Mouse (Mus musculus) CH12.LX (cell line): ENCODE data around the gene Med20. TPM values are rescaled to one million over a fixed set of nuclear protein-coding genes. Genes with fewer than 3 reads are reported as not detected.

Experiments used
- DNase-seq: peaks from one replicate; pipeline ENCODE4 v3.0.0-alpha.2; 2013; ENCODE audit errors: extremely low read depth
- H3K27ac ChIP-seq: 2 replicates; pipeline ENCODE4 v1.5.1; 2012; ENCODE audit warnings: low read depth, mild to moderate bottlenecking, control low read depth, moderate library complexity; ENCODE audit not compliant: insufficient read depth
- H3K27me3 ChIP-seq: replicated peaks from 2 replicates; pipeline ENCODE3; 2012; ENCODE audit warnings: inconsistent platforms
- H3K36me3 ChIP-seq, 2 experiments: replicated peaks in 1 of 2; 2 replicates each; pipeline versions ENCODE3 to v1.6.1; 2012; ENCODE audit warnings: inconsistent platforms in 1 of 2, low read length in 1 of 2, mild to moderate bottlenecking in 1 of 2, mixed read lengths in 1 of 2, moderate library complexity in 1 of 2; ENCODE audit not compliant: control insufficient read depth in 1 of 2, insufficient read depth in 1 of 2
- H3K4me1 ChIP-seq, 2 experiments: 2 replicates each; pipeline ENCODE4 v1.6.1; 2012; ENCODE audit warnings: inconsistent platforms in 1 of 2, moderate library complexity in 1 of 2; ENCODE audit not compliant: insufficient read depth in 2 of 2, control insufficient read depth in 1 of 2
- H3K4me2 ChIP-seq: 2 replicates; pipeline ENCODE4 v1.6.1; 2012; ENCODE audit warnings: low read depth, mild to moderate bottlenecking, control low read depth; ENCODE audit not compliant: poor library complexity, insufficient read depth, severe bottlenecking
- H3K4me3 ChIP-seq, 3 experiments: fragments of 150-350 bp in 1 of 3; sonication (generic) in 1 of 3; replicated peaks in 1 of 3; 2 replicates each; pipeline versions ENCODE3 to v1.5.1; 2011 to 2012; ENCODE audit warnings: low read depth in 2 of 3, low read length in 2 of 3, mild to moderate bottlenecking in 2 of 3, moderate library complexity in 2 of 3, control low read depth in 1 of 3, improper control_type of control experiment in 1 of 3, inconsistent platforms in 1 of 3, mixed read lengths in 1 of 3; ENCODE audit not compliant: poor library complexity in 1 of 3
- H3K79me2 ChIP-seq: replicated peaks from 2 replicates; pipeline ENCODE4 v1.6.1; 2012; ENCODE audit warnings: mild to moderate bottlenecking, moderate library complexity; ENCODE audit not compliant: control insufficient read depth, poor library complexity, insufficient read depth, severe bottlenecking; ENCODE audit errors: extremely low read depth
- H3K9ac ChIP-seq: 2 replicates; pipeline ENCODE4 v1.6.1; 2012; ENCODE audit warnings: low read depth, mild to moderate bottlenecking, control low read depth, moderate library complexity; ENCODE audit not compliant: insufficient read depth
- H3K9me3 ChIP-seq: replicated peaks from 2 replicates; pipeline ENCODE3; 2012; ENCODE audit warnings: low read length, inconsistent platforms, mixed read lengths
- BHLHE40 ChIP-seq: IDR thresholded peaks from 2 replicates; pipeline ENCODE4 v1.6.1; 2011; ENCODE audit warnings: mild to moderate bottlenecking, low read depth, low read length, improper control_type of control experiment
- CHD2 ChIP-seq: IDR thresholded peaks from 2 replicates; pipeline ENCODE4 v1.6.1; 2011; ENCODE audit warnings: low read length, improper control_type of control experiment
- ELF1 ChIP-seq: IDR thresholded peaks from 2 replicates; pipeline ENCODE4 v1.6.1; 2014; ENCODE audit warnings: low read depth, mild to moderate bottlenecking, inconsistent platforms, low read length, improper control_type of control experiment
- EP300 ChIP-seq: IDR thresholded peaks from 2 replicates; pipeline ENCODE4 v1.6.1; 2011; ENCODE audit warnings: low read length, improper control_type of control experiment
- ETS1 ChIP-seq: conservative IDR thresholded peaks from 2 replicates; pipeline ENCODE4 v1.6.1; 2012; ENCODE audit warnings: low read depth, mild to moderate bottlenecking, inconsistent platforms, low read length, improper control_type of control experiment, moderate library complexity
- GABPA ChIP-seq: IDR thresholded peaks from 2 replicates; pipeline ENCODE4 v1.6.1; 2012; ENCODE audit warnings: low read depth, low read length, improper control_type of control experiment, inconsistent platforms; ENCODE audit not compliant: insufficient replicate concordance
- HCFC1 ChIP-seq: IDR thresholded peaks from 2 replicates; pipeline ENCODE4 v1.6.1; 2012; ENCODE audit warnings: low read depth, mild to moderate bottlenecking, inconsistent platforms, low read length, improper control_type of control experiment
- IRF4 ChIP-seq: IDR thresholded peaks from 2 replicates; pipeline ENCODE4 v1.6.1; 2014; ENCODE audit warnings: low read depth, mild to moderate bottlenecking, inconsistent platforms, low read length, improper control_type of control experiment
- KAT2A ChIP-seq: IDR thresholded peaks from 2 replicates; pipeline ENCODE4 v1.6.1; 2012; ENCODE audit warnings: low read length, improper control_type of control experiment, inconsistent platforms; ENCODE audit not compliant: insufficient replicate concordance
- MAFK ChIP-seq: IDR thresholded peaks from 2 replicates; pipeline ENCODE4 v1.6.1; 2011; ENCODE audit warnings: low read length, improper control_type of control experiment; ENCODE audit not compliant: insufficient replicate concordance
- MAX ChIP-seq: IDR thresholded peaks from 2 replicates; pipeline ENCODE4 v1.6.1; 2011; ENCODE audit warnings: low read length, improper control_type of control experiment
- MXI1 ChIP-seq: IDR thresholded peaks from 2 replicates; pipeline ENCODE4 v1.6.1; 2011; ENCODE audit warnings: mild to moderate bottlenecking, low read depth, low read length, improper control_type of control experiment
- MYC ChIP-seq: IDR thresholded peaks from 2 replicates; pipeline ENCODE4 v1.6.1; 2011; ENCODE audit warnings: low read depth, mild to moderate bottlenecking, improper control_type of control experiment, low read length
- POLR2AphosphoS2 ChIP-seq: IDR thresholded peaks from 2 replicates; pipeline ENCODE4 v1.6.1; 2011; ENCODE audit warnings: low read depth, low read length, improper control_type of control experiment
- SIN3A ChIP-seq: IDR thresholded peaks from 2 replicates; pipeline ENCODE4 v1.6.1; 2012; ENCODE audit warnings: low read length, improper control_type of control experiment, inconsistent platforms
- TCF12 ChIP-seq: IDR thresholded peaks from 2 replicates; pipeline ENCODE4 v1.6.1; 2014; ENCODE audit warnings: low read depth, mild to moderate bottlenecking, inconsistent platforms, low read length, improper control_type of control experiment
- USF2 ChIP-seq: conservative IDR thresholded peaks from 2 replicates; pipeline ENCODE4 v1.6.1; 2011; ENCODE audit warnings: low read depth, low read length, improper control_type of control experiment
- ZNF384 ChIP-seq: IDR thresholded peaks from 2 replicates; pipeline ENCODE4 v1.6.1; 2012; ENCODE audit warnings: low read depth, low read length, improper control_type of control experiment, inconsistent platforms
- dilution Hi-C: fragments of 300-500 bp; cut with MboI; formaldehyde crosslinking; loops from 2 replicates; pipeline ENCODE4 v1.14.3; 2020; ENCODE audit warnings: low sequenced_read_pairs; ENCODE audit not compliant: extremely low pct_unique_long_range_greater_than_20kb, extremely low pct_ligation_motif_present
- in situ Hi-C: fragments of 300-500 bp; cut with MboI; formaldehyde crosslinking; loops from 3 replicates; pipeline ENCODE4 v1.14.3; 2019; ENCODE audit warnings: low sequenced_read_pairs, low pct_ligation_motif_present, low pct_unique_long_range_greater_than_20kb, mixed read lengths
- polyA plus RNA-seq: library from polyadenylated mRNA; unstranded; fragments of >175 nt; gene quantifications from 2 replicates; pipeline ENCODE4 v1.2.1, GENCODE M21; 2012; ENCODE audit warnings: low read depth; ENCODE audit not compliant: insufficient read length
- total RNA-seq, 2 experiments: library from RNA; depleted of rRNA; stranded (reverse); fragments of 300-350 nt in 1 of 2; fragments of >200 nt in 1 of 2; gene quantifications; 2 replicates each; pipeline ENCODE4 v1.2.3; 2012 to 2014

Med20 gene
- total and polyA plus RNA-seq, 3 experiments = 31.0 to 42.5 (median 31.1) TPM

- TF ChIP-seq POLR2AphosphoS2 (no peak), MAX (no peak), TCF12 (peak; percentile 64; the same call in 1 of the 2 replicates)
Observed at GRCm38 (mm10) chr17:47593215-47593853, 18.0 kb upstream of the Med20 start (continued).

GRCm38 (mm10) chr17:47593854-47594182 lies 17.6 kb upstream of the Med20 start:
- peaks cover 11 to 35% of the 10 kb centered on the region in 2 experiments for H3K4me1 ChIP-seq
- peak overlapping the region; percentile 82 for H3K4me2 ChIP-seq
- H3K27me3 ChIP-seq = peaks cover 3% of the 10 kb centered on the region
- peak overlapping the region; percentile 64 to 89 (median 84) for H3K4me3 ChIP-seq
- H3K27ac ChIP-seq = peak overlapping the region; percentile 2; the same call in 1 of the 2 replicates
- no peak for DNase-seq
- no peaks in the 10 kb centered on the region for H3K9me3 ChIP-seq
- H3K9ac ChIP-seq = peak overlapping the region; percentile 70
- in situ Hi-C loops = no loop called here
- TF ChIP-seq MXI1 = no peak
- no peak for TF ChIP-seq MAFK
- TF ChIP-seq MAX = no peak
- TF ChIP-seq GABPA = no peak
- TF ChIP-seq SIN3A = peak; percentile 20; the same call in 1 of the 2 replicates
- no peak for TF ChIP-seq BHLHE40
- H3K36me3 ChIP-seq = peaks cover 11 to 32% of the 10 kb centered on the region in 2 experiments
- dilution Hi-C loops = no loop called here
- H3K79me2 ChIP-seq = peaks cover 10% of the 10 kb centered on the region; the same call in 1 of the 2 replicates

GRCm38 (mm10) chr17:47594183-47594968 lies 17.0 kb upstream of the Med20 start:
- peak overlapping the region; percentile 2; the same call in 1 of the 2 replicates for H3K27ac ChIP-seq
- H3K4me1 ChIP-seq = peaks cover 11 to 35% of the 10 kb centered on the region in 2 experiments
- TF ChIP-seq HCFC1 = peak; percentile 34
- peak; percentile 14; the same call in 1 of the 2 replicates for TF ChIP-seq ELF1
- no peak for TF ChIP-seq MYC
- TF ChIP-seq ETS1 = peak; percentile 30; the same call in 1 of the 2 replicates
- TF ChIP-seq IRF4 = peak; percentile 21; the same call in 1 of the 2 replicates
- TF ChIP-seq ZNF384 = no peak
- no peak for TF ChIP-seq TCF12
- peak; percentile 38 for TF ChIP-seq SIN3A
- 0 out of 2 replicates have a peak, but pooled peaks have one; percentile 14 for TF ChIP-seq BHLHE40
- TF ChIP-seq USF2 = no peak
- TF ChIP-seq KAT2A = 0 out of 2 replicates have a peak, but pooled peaks have one; percentile 25
- TF ChIP-seq MAX = no peak; the same call in 1 of the 2 replicates
- 0 out of 2 replicates have a peak, but pooled peaks have one; percentile 17 for TF ChIP-seq EP300
- peak; percentile 80 for TF ChIP-seq CHD2
- TF ChIP-seq, all 38 proteins: peak for 9
- Histone ChIP-seq H3K4me3 (peak overlapping the region; percentile 64 to 89 (median 84)), H3K4me2 (peak overlapping the region; percentile 82), H3K9me3 (no peaks in the 10 kb centered on the region), H3K36me3 (peaks cover 16 to 37% of the 10 kb centered on the region in 2 experiments), H3K9ac (peak overlapping the region; percentile 70), H3K79me2 (peaks cover 10% of the 10 kb centered on the region; the same call in 1 of the 2 replicates), H3K27me3 (peaks cover 2% of the 10 kb centered on the region)
- in situ Hi-C loops (no loop called here), dilution Hi-C loops (no loop called here)
- no peak for DNase-seq
